Mouse (Mus musculus): ENCODE measurements around the gene Dcxr. TPM values are rescaled to one million over a fixed set of nuclear protein-coding genes. Genes with fewer than 3 reads are reported as not detected.

Gene Dcxr
- polyA plus RNA-seq, 1 experiment from 2014 or later, result 123 TPM

- H3K4me3 ChIP-seq (replicated peaks; ENCODE audit: low read depth, low read length), result no peak overlapping the region
- no peak overlapping the region for H3K4me2 ChIP-seq (ENCODE audit: low read length)
- ATAC-seq (replicated peaks; ENCODE audit: low FRiP score, low read depth) (peak; percentile 55; the same call in 1 of the 2 replicates), DNase-seq (ENCODE audit: low spot score) (no peak)
- H3K27ac ChIP-seq, result no peak overlapping the region
- TF ChIP-seq CTCF (IDR thresholded peaks at IDR 0.05; ENCODE audit: low read depth), result no peak
- 59% methylated on average over 14 of the region's 14 CpGs for WGBS
- no peaks in the 10 kb centered on the region for H3K27me3 ChIP-seq (ENCODE audit: insufficient read depth, low read length)
- no peaks in the 10 kb centered on the region for H3K36me3 ChIP-seq (ENCODE audit: insufficient read depth, low read length)
- no peak overlapping the region for H3K9ac ChIP-seq (ENCODE audit: low read depth, low read length)
- H3K9me3 ChIP-seq (replicated peaks; ENCODE audit: low read length), result no peaks in the 10 kb centered on the region
- no peaks in the 10 kb centered on the region for H3K4me1 ChIP-seq (replicated peaks; ENCODE audit: insufficient read depth, low read length)
These were observed 35.0 kb upstream of the Dcxr start for GRCm38 (mm10) chr11:120761811-120762671.

GRCm38 (mm10) chr11:120760236-120760635 is 33.2 kb upstream of the Dcxr start:
- no peak overlapping the region for H3K27ac ChIP-seq
- H3K27me3 ChIP-seq (ENCODE audit: insufficient read depth, low read length), result no peaks in the 10 kb centered on the region
- no peak overlapping the region for H3K9ac ChIP-seq (ENCODE audit: low read depth, low read length)
- ATAC-seq (replicated peaks; ENCODE audit: low FRiP score, low read depth) (peak; percentile 38; the same call in 1 of the 2 replicates), DNase-seq (ENCODE audit: low spot score) (no peak)
- H3K4me3 ChIP-seq (replicated peaks; ENCODE audit: low read depth, low read length), result no peak overlapping the region
- whole genome bisulfite sequencing, result 53% methylated on average over 9 of the region's 9 CpGs
- H3K36me3 ChIP-seq (ENCODE audit: insufficient read depth, low read length), result no peaks in the 10 kb centered on the region
- no peak for TF ChIP-seq CTCF (IDR thresholded peaks at IDR 0.05; ENCODE audit: low read depth)
- H3K4me2 ChIP-seq (ENCODE audit: low read length), result no peak overlapping the region
- no peaks in the 10 kb centered on the region for H3K9me3 ChIP-seq (replicated peaks; ENCODE audit: low read length)
- H3K4me1 ChIP-seq (replicated peaks; ENCODE audit: insufficient read depth, low read length), result no peaks in the 10 kb centered on the region

- Histone ChIP-seq H3K27me3 (ENCODE audit: insufficient read depth, low read length) (no peaks in the 10 kb centered on the region), H3K4me3 (replicated peaks; ENCODE audit: low read depth, low read length) (no peak overlapping the region), H3K4me1 (replicated peaks; ENCODE audit: insufficient read depth, low read length) (no peaks in the 10 kb centered on the region), H3K36me3 (ENCODE audit: insufficient read depth, low read length) (no peaks in the 10 kb centered on the region), H3K27ac (no peak overlapping the region), H3K9ac (ENCODE audit: low read depth, low read length) (no peak overlapping the region), H3K4me2 (ENCODE audit: low read length) (no peak overlapping the region), H3K9me3 (replicated peaks; ENCODE audit: low read length) (no peaks in the 10 kb centered on the region)
- no peak for TF ChIP-seq CTCF (IDR thresholded peaks at IDR 0.05; ENCODE audit: low read depth)
- ATAC-seq (replicated peaks; ENCODE audit: low FRiP score, low read depth), result no peak
- no peak for DNase-seq (ENCODE audit: low spot score)
- 57% methylated on average over 4 of the region's 4 CpGs for WGBS
These were observed 24.5 kb upstream of the Dcxr start for GRCm38 (mm10) chr11:120751606-120752005.

GRCm38 (mm10) chr11:120749430-120749829 is 22.3 kb upstream of the Dcxr start:
- no peaks in the 10 kb centered on the region for H3K36me3 ChIP-seq (ENCODE audit: insufficient read depth, low read length)
- DNase-seq (ENCODE audit: low spot score), result no peak
- no peak overlapping the region for H3K27ac ChIP-seq
- no peak for ATAC-seq (replicated peaks; ENCODE audit: low FRiP score, low read depth)
- 57% methylated on average over 8 of the region's 8 CpGs for WGBS
- no peak overlapping the region for H3K4me3 ChIP-seq (replicated peaks; ENCODE audit: low read depth, low read length)
- peak; percentile 55; the same call in 1 of the 2 replicates for TF ChIP-seq CTCF (IDR thresholded peaks at IDR 0.05; ENCODE audit: low read depth)
- no peaks in the 10 kb centered on the region for H3K4me1 ChIP-seq (replicated peaks; ENCODE audit: insufficient read depth, low read length)
- H3K4me2 ChIP-seq (ENCODE audit: low read length), result no peak overlapping the region
- no peak overlapping the region for H3K9ac ChIP-seq (ENCODE audit: low read depth, low read length)
- no peaks in the 10 kb centered on the region for H3K9me3 ChIP-seq (replicated peaks; ENCODE audit: low read length)
- H3K27me3 ChIP-seq (ENCODE audit: insufficient read depth, low read length), result no peaks in the 10 kb centered on the region

- Histone ChIP-seq H3K4me3 (replicated peaks; ENCODE audit: low read depth, low read length) (no peak overlapping the region), H3K4me2 (ENCODE audit: low read length) (no peak overlapping the region), H3K36me3 (ENCODE audit: insufficient read depth, low read length) (no peaks in the 10 kb centered on the region), H3K27me3 (ENCODE audit: insufficient read depth, low read length) (no peaks in the 10 kb centered on the region), H3K9me3 (replicated peaks; ENCODE audit: low read length) (no peaks in the 10 kb centered on the region), H3K27ac (no peak overlapping the region), H3K9ac (ENCODE audit: low read depth, low read length) (no peak overlapping the region), H3K4me1 (replicated peaks; ENCODE audit: insufficient read depth, low read length) (no peaks in the 10 kb centered on the region)
- TF ChIP-seq CTCF (IDR thresholded peaks at IDR 0.05; ENCODE audit: low read depth), result no peak
- 64% methylated on average over 4 of the region's 4 CpGs for WGBS
- ATAC-seq (replicated peaks; ENCODE audit: low FRiP score, low read depth) (no peak), DNase-seq (ENCODE audit: low spot score) (no peak)
These were observed 20.9 kb upstream of the Dcxr start for GRCm38 (mm10) chr11:120747974-120748373.

- TF ChIP-seq CTCF (IDR thresholded peaks at IDR 0.05; ENCODE audit: low read depth), result no peak
- no peak overlapping the region for H3K4me2 ChIP-seq (ENCODE audit: low read length)
- H3K9ac ChIP-seq (ENCODE audit: low read depth, low read length), result no peak overlapping the region
- no peaks in the 10 kb centered on the region for H3K9me3 ChIP-seq (replicated peaks; ENCODE audit: low read length)
- H3K27me3 ChIP-seq (ENCODE audit: insufficient read depth, low read length), result no peaks in the 10 kb centered on the region
- 70% methylated on average over 7 of the region's 7 CpGs for WGBS
- no peaks in the 10 kb centered on the region for H3K4me1 ChIP-seq (replicated peaks; ENCODE audit: insufficient read depth, low read length)
- no peak for DNase-seq (ENCODE audit: low spot score)
- no peak overlapping the region for H3K4me3 ChIP-seq (replicated peaks; ENCODE audit: low read depth, low read length)
- no peaks in the 10 kb centered on the region for H3K36me3 ChIP-seq (ENCODE audit: insufficient read depth, low read length)
- H3K27ac ChIP-seq, result no peak overlapping the region
- 0 out of 2 replicates have a peak, but pooled peaks have one; percentile 33 for ATAC-seq (replicated peaks; ENCODE audit: low FRiP score, low read depth)
These were observed 17.1 kb upstream of the Dcxr start for GRCm38 (mm10) chr11:120744121-120744701.

Measured in kidney, postnatal 0 days (tissue).